Mouse (Mus musculus) ES-E14 (cell line): ENCODE measurements around the gene Ube2q2.

ENCODE experiments used
- MAFK ChIP-seq: IDR thresholded peaks from 2 replicates; pipeline ENCODE4 v1.6.1; 2014; ENCODE audit warnings: mild to moderate bottlenecking, low read depth, low read length, inconsistent platforms; ENCODE audit not compliant: insufficient read depth
- ZC3H11A ChIP-seq: IDR thresholded peaks from 2 replicates; pipeline ENCODE4 v1.6.1; 2012; ENCODE audit warnings: low read depth, mild to moderate bottlenecking, inconsistent platforms, low read length, borderline replicate concordance

DNA sequence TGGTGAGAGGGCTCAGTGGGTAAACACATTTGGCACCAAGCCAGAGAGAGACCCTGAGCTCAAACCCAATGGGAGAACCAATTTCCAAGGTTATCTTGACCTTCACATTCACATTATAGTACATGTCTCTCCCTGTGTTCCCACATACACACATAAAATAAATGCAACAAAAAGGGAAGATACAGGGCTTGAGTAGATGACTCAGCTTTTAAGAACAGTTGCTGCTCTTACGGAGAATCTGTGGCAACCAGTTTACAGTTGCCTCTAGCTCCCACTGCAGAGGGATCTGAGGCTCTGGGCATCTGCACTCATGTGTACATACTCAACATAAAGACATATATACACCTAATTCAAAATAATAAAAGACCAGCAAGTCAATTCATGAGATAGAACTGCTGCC, 49.6 kb downstream of the Ube2q2 start:
- TF ChIP-seq ZC3H11A (no peak), MAFK (no peak)
